Mouse (Mus musculus) spleen, postnatal 14 days (tissue): ENCODE data around the gene Lemd1.

Experiments used
- DNase-seq, 2 experiments: peaks; one replicate each; pipeline ENCODE4 v3.0.0; 2021 to 2022; ENCODE audit warnings: low spot score in 2 of 2

Gene Lemd1

DNA sequence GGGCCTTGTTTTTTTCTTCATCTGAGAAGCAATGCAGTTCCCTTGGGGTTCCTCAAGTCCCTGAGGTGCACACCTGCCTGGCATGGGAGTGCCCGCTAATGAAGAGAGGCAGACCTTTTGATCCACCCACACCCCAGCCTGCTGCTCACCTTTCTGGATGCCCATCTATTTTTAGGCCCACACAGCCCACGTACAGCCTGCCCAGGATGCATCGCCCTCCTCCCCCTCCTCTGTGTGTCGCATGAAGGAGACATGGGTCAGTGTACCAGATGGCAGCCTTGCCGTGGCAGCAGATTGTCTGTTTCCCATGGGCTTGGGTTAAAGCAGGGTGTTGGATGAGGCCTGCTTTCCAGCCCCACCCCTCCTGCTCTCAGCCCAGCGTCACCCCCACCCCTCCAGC, 98.7 kb downstream of the Lemd1 start:
- DNase-seq, result peak in 1 of 2 experiments; percentile 23

DNA sequence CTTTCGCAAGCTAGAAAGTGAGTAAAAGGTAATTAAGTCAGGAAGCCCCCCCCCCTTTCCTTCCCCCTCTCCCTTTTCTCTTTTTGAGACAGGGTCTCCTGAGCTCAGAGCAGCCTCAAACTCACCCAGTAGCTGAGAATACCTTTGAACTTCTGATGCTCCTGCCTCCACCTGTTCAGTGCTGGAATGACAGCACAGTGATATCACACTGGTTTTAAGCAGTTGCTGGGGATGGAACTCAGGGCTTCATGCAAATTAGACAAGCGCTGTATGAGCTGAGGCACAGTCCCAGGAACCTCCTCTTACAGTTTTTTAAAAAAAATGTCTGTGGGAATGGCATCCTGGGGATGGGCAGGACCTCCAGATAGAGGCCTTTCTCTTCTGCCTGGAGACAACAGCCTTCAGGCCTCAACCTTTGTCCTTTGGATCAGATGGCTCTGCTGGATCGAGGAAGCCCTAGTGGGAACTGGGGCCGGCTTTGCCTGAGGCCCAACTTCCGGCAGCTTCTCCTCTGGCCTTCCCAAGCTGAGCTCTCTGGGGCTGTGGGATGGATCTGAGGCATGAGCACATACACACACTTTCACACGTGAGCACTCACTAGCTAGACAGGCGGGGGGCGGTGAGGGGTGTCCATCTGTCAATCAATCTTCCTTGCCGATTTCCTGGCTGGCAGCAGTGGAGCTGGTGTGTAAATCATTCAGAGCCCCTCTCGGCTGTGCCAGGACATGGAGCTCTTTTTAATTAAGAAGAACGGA, 99.9 kb downstream of the Lemd1 start:
- no peak for DNase-seq

DNA sequence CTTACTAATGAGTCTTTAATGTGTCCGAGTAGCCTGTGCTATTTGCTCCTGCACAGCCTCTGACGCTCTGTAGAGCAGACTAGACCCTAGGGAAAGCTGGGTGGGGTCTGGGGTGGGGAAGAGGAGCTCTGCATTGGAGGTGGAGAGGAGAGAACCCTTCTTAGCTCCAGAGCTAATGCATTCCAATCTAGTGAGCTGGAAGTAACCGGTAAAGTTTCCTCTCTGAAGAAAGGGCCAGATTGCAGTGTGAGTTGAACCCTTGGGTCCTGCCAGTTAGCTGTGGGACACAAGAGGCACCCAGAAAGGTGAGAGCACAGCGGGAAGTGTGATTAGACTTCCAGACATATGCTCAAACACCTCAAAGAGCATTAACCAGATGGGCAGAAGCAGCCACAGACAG, 100.5 kb downstream of the Lemd1 start:
- DNase-seq, result no peak

DNA sequence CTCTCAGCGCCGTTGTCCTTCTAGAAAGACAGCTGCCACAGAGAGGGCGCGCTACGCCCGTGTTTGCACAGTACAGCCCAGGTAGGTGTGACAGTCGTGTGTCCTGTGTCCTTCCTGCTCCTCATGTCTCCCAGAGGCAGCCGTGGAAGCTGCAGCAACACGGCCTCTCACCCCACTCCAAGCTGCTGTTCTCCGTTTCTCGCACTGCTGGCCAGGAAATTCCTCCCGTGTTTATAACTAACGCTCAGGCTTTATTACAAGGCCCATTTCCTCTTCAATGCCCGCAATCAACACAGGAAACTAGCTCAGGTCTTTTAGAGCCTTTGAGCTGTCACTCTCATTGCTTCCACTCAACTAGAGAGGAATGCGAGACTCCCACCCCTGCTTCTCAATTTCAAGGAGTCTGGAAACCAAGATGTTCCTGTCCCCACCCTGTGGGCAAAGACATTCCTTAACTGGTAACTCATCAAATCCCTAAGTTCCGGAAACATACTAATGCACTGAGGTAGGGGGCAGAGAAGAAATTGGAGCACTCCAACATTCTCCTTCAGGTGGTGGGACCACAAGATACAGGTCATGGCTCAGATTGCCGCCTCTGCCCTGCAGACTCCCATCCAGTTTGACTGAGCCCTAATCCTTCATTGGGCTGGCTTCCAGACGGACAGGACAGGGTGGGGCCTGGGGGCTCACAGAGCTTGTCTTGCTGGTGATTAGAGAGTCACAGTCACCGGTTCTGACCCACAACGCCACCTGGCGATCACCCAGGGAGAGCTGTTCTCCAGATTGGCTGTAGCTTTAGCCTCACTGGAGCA, 101.3 kb downstream of the Lemd1 start:
- DNase-seq, result no peak

DNA sequence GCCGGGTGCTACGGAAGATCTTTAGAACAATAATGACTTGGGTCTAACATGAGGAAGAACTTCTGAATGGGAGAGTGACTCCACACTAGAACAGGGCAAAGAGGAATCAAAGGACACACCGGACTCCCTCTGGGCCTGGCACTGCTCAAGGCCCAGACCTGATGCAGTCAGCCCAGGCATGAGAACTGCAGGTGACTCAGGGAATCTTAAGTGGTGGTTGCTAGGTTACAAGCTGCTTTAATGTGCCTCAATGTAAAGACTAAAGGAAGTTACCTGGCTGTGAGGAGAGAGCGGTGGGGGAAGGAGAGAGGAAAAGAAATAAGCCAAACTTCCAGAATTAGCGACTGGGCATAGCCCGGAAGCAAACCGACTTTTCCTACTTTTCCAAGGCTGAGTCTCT, 104.3 kb downstream of the Lemd1 start:
- DNase-seq, result no peak

DNA sequence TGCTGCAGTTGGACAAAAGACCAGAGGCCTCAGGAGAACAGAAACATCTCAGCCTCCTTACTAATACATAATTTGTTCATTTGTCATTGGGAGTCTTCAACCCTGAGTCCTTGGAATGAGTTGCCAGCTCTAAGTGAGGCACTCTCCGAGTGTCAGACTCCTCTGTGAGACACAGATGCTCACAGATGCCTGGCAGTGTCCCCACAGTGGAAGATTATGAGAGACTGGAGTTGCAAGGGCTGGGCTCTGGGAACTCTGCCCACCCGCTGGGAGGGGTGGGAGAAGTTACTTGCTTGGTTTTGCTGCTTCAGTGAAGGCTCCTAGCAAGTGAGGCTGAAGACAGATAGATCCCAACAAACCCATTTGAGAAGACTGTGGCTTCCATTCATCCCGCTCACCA, 104.8 kb downstream of the Lemd1 start:
- DNase-seq, result no peak

DNA sequence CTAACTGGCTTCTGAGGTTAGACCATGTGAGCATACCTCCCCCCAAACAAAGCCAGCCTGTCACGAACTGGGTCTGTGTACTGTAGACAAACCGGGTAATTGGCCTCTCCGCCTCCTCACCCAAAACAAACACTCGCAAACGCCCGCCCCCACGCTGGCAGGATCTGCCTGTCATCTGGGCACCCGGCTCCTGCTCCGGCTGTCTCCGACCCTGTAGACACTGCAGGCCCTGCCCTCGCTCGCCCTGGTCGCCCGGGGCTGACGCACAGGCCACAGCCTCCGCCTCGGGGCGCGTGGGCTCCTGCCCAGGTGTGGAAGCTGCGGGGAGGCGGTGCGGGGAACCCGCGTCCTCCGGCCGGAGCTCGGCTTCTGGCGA, 107.2 kb downstream of the Lemd1 start, which contains the start of gene Klhdc8a:
Gene Klhdc8a (plus strand): TSS at position 202 of the 376 bp plus-strand sequence.
- DNase-seq, result no peak

DNA sequence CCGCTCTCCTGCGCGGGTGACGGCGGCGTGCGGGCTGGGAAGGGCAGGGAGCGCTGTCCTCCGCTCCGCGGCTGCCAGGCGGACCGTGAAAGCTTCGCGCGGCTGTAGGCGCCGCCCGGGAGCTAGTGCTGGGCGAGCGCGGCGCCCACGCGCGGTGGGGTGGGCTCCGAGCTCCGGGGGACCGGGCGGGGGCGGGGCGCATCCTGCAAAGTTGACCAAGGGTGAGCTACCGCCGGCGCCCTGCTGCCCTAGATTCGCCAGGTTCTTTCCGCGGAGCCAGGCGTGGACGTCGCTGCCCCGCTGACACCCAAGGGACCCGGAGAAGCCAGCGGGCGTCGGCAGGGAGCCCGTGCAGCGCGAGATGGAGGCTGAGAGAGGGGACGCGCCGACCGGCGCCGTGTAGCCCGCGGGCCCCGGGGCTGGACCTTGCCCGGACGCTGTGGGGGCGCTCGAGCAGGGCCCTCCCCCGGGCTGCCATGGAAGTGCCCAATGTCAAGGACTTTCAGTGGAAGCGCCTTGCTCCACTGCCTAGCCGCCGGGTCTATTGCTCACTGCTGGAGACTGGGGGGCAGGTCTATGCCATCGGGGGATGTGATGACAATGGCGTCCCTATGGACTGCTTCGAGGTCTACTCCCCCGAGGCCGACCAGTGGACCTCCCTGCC, 107.7 kb downstream of the Lemd1 start:
- DNase-seq, result no peak

DNA sequence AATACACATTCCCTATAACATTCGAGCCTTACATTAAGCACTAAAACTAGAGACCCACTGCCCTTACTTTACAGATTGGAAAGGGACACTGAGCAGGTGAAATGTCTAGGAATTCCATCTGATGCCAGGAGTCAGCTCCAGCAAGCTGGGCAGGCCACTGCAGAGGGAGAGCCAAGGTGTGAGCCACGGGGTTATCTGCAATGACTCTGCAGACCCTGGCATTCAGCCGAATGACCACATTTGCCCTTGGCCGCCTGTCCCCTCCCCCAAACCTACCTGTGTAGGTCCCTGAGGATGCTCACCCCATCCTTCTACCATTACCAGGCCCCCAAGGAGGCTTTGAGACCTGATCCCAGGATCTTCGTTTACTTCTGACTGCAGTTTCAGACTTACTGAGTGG, 108.5 kb downstream of the Lemd1 start:
- DNase-seq, result no peak

DNA sequence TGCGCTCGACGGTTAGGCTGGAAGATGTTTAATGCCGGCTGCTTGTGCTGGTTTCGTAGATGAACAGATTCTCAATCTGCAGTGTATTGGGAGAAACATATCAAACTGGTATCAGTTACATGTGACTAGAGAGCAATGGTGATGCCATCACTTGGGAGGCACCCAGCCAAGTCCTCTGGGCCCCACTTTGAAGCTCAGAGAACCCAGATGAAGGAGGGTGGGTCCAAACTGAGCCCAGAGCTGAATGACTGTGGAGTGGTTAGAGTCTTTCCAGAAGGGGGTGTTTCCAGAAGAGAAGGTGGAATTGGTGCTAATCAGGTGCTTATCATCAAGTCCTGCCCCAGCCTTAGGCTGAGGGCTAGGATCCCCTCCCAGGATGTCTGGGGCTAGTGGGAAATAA, 110.0 kb downstream of the Lemd1 start:
- no peak for DNase-seq

DNA sequence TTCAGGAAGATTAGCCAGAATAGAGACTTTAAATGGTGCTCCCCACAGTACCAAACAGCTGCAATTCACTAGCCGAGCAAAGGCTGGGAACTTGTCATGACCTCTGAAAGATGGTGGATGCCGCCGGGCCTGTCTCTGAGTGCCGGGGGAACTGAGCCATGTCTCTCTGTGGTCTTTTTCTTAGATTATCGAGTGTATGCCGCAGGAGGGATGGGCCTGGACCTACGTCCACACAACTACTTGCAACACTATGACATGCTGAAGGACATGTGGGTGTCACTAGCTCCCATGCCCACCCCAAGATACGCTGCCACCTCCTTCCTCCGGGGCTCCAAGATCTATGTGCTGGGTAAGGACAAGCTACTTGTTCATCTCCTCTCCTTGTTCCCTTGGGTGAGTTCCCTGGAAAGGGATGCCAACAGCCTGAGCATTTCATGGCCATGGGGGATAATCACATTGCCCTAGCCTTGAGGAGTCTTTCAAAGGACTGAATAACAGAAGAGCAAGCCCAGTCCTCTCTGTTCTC, 111.2 kb downstream of the Lemd1 start:
- DNase-seq, result no peak

DNA sequence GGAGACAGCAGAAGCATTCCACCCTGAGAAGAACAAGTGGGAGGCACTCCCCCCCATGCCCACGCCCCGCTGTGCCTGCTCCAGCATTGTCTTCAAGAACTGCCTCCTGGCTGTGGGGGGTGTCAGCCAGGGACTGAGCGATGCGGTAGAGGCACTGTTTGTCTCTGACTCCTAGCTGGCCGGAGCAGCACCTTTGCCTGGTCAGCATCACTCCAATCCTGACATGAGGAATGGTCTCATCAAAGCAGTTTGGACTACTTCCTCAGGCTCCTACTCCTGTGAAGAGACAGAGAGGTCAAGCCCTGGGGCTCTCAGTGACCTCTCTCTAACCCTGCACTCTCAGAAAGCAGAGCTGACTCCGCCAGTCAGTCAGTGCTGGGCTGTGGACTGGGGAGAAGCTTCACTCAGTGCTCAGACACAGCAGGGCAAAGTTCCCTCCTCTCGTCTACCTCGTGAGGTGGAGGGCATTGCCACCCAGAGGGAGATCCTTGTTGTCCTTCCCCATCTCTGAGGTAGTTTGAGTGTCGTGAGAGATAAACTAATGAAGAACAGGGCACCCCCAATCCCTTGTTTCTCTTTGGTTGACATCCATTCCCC, 113.5 kb downstream of the Lemd1 start:
- DNase-seq, result no peak

DNA sequence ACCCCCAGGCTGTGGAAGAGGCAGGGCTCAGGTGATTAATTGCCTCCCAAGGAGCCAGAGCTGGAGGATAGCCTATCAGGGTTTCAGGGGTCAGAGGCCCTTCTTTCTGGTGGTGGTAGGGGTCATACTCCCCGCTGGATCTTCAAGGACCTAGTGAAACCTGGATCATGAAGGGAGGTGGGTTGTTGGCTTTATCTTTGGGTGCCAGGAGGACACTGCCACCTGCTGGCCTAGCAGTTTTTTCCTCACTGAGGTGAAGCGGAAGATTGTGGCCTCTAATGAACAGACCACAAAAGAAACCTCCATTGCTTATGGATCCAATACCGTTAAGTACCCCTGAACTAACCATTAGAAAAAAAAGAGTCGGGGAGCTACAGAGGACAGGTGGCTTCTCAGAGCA, 114.9 kb downstream of the Lemd1 start:
- DNase-seq, result peak; percentile 50 to 69

DNA sequence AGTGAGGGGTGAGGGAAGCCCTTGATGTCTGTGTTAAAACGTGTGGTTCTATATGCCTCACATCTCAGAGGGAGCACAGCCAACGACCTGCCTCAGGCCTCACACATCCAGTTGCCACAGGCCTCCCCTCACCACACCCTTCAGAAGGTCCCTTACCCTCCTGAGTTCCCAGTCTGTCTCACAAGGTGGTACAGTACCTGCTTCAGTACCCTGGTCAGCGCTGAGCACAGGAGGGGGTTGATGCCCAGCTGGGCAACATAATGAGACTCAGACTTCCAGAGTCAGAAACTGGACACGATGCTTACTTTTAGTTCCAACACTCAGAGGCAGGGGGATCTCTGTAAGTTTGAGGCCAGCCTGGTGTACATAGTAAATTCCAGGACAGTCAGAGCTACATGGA, 115.6 kb downstream of the Lemd1 start:
- DNase-seq, result no peak

DNA sequence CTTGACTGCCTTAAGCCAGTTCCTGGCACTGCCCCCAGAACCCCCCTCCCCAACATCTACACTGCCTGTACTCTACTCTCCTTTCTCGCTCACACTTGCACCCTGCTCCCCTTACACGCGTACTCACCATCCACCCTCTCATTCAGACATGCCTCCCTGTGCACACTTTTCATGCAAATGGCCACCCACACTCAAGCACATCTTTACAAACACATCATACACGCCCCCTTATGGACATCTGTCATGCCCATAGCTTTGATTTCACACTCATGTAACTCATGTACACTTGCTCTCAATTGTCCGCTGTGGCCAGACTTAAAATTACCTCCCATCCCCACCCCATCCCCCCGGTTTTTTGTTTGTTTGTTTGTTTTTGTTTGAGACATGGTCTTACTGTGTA, 116.7 kb downstream of the Lemd1 start:
- no peak for DNase-seq

DNA sequence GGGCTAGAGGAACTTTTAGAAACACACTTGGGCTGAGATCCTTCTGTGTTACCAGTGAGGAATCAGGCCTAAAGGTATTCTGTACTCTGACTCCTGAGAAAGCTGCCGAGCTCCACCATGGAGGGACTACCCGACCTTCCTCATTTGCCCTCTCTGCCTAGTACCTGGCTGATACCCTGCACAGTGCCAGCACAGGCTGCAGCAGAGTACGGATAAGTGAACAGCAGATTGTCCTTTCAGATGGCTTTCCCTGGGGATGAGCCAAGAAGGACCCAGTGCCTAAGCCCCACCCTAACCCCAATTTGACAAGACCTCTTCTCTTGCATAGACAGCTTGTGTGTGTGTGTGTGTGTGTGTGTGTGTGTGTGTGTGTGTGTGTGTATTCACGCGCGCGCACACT, 117.4 kb downstream of the Lemd1 start:
- DNase-seq, result no peak
